Mouse (Mus musculus) heart, postnatal 25 days (tissue): ENCODE measurements at regions not wholly inside any gene's neighbourhood (a gene's known extent, or its start where the extent isn't known, plus 50 kb on each side); places are given as distances from the start of the nearest gene placed in this dataset.

Source experiments
- DNase-seq: peaks from one replicate; pipeline ENCODE4 v3.0.0; 2022; ENCODE audit warnings: low spot score
- intact Hi-C: fragments of 180-260 bp; cut with DNase I; formaldehyde crosslinking; loops from one replicate; pipeline ENCODE4 v1.15.1; 2025

- intact Hi-C loops = no loop called here
- DNase-seq = no peak
These were observed 196.5 kb upstream of the Rasgrp1 start for GRCm38 (mm10) chr2:117539285-117539684.

- intact Hi-C loops = loop anchor here (1.0 kb wide), 1 partner anchor 570 kb away; the partner anchor contains the start of gene Thbs1
- DNase-seq = peak; percentile 3
These were observed 198.7 kb upstream of the Rasgrp1 start for GRCm38 (mm10) chr2:117541471-117541870.

- DNase-seq = no peak
- intact Hi-C loops = loop anchor here (2.0 kb wide), 1 partner anchor 705 kb away; no protein-coding TSS in a partner anchor
These were observed 199.5 kb upstream of the Rasgrp1 start for GRCm38 (mm10) chr2:117542298-117542697.

GRCm38 (mm10) chr2:117543301-117543782 is 200.5 kb upstream of the Rasgrp1 start:
- no peak for DNase-seq
- intact Hi-C loops = loop anchor here (2.0 kb wide), 1 partner anchor 703 kb away; no protein-coding TSS in a partner anchor

GRCm38 (mm10) chr2:117548273-117548672 is 205.5 kb upstream of the Rasgrp1 start:
- intact Hi-C loops = no loop called here
- DNase-seq = no peak

- intact Hi-C loops = no loop called here
- DNase-seq = no peak
These were observed 213.5 kb upstream of the Rasgrp1 start for GRCm38 (mm10) chr2:117556301-117556700.

- intact Hi-C loops = no loop called here
- DNase-seq = no peak
These were observed 228.2 kb upstream of the Rasgrp1 start for GRCm38 (mm10) chr2:117570987-117571386.

- intact Hi-C loops = no loop called here
- DNase-seq = no peak
These were observed 244.6 kb upstream of the Rasgrp1 start for GRCm38 (mm10) chr2:117587381-117587780.

GRCm38 (mm10) chr2:117595028-117595427 is 252.2 kb upstream of the Rasgrp1 start:
- intact Hi-C loops = no loop called here
- DNase-seq = no peak

GRCm38 (mm10) chr2:117597573-117597972 is 254.8 kb upstream of the Rasgrp1 start:
- intact Hi-C loops = no loop called here
- DNase-seq = no peak

GRCm38 (mm10) chr2:117614772-117615171 is 272.0 kb upstream of the Rasgrp1 start:
- DNase-seq = no peak
- intact Hi-C loops = no loop called here

- DNase-seq = no peak
- intact Hi-C loops = no loop called here
These were observed 275.3 kb upstream of the Rasgrp1 start for GRCm38 (mm10) chr2:117618063-117618462.

GRCm38 (mm10) chr2:117623955-117624354 is 281.2 kb upstream of the Rasgrp1 start:
- intact Hi-C loops = loop anchor here (5.0 kb wide), 1 partner anchor 488 kb away; the partner anchor contains the start of gene Thbs1
- no peak for DNase-seq

- no peak for DNase-seq
- intact Hi-C loops = no loop called here
These were observed 292.1 kb upstream of the Rasgrp1 start for GRCm38 (mm10) chr2:117634906-117635305.

- no peak for DNase-seq
- intact Hi-C loops = no loop called here
These were observed 294.6 kb upstream of the Rasgrp1 start for GRCm38 (mm10) chr2:117637397-117637796.

GRCm38 (mm10) chr2:117652101-117652500 is 309.3 kb upstream of the Rasgrp1 start:
- intact Hi-C loops = no loop called here
- no peak for DNase-seq

GRCm38 (mm10) chr2:117652647-117653046 is 309.8 kb upstream of the Rasgrp1 start:
- DNase-seq = no peak
- intact Hi-C loops = no loop called here

GRCm38 (mm10) chr2:117656546-117657175 is 313.9 kb upstream of the Rasgrp1 start:
- no peak for DNase-seq
- intact Hi-C loops = no loop called here

GRCm38 (mm10) chr2:117660217-117660924 is 317.6 kb upstream of the Rasgrp1 start:
- no peak for DNase-seq
- intact Hi-C loops = no loop called here

- intact Hi-C loops = no loop called here
These were observed 319.9 kb upstream of the Rasgrp1 start for GRCm38 (mm10) chr2:117662653-117663052.

GRCm38 (mm10) chr2:117666528-117666927 is 323.7 kb upstream of the Rasgrp1 start:
- DNase-seq = no peak
- intact Hi-C loops = no loop called here

More at GRCm38 (mm10) chr2:117662653-117663052, 319.9 kb upstream of the Rasgrp1 start:
- no peak for DNase-seq
